Mouse (Mus musculus) cerebellum, adult (tissue): ENCODE measurements around the gene Duoxa2.

Source experiments
- ATAC-seq: cut with Nextera tagmentation; 2 replicates; pipeline ENCODE4 v1.9.2; 2017; ENCODE audit warnings: mild to moderate bottlenecking, moderate library complexity, mixed read lengths; ENCODE audit not compliant: insufficient number of reproducible peaks, low FRiP score, low TSS enrichment

Gene Duoxa2

GRCm38 (mm10) chr2:122298596-122299490 is at the start of gene Duoxa2:
Gene Duoxa2 (plus strand): TSS chr2:122298900.
- ATAC-seq, result no peak

- no peak for ATAC-seq
These were observed 42.7 kb upstream of the Duoxa2 start for GRCm38 (mm10) chr2:122255997-122256396.

- no peak for ATAC-seq
These were observed 38.0 kb upstream of the Duoxa2 start for GRCm38 (mm10) chr2:122260729-122261128.

- ATAC-seq, result no peak
These were observed 34.0 kb upstream of the Duoxa2 start for GRCm38 (mm10) chr2:122264690-122265089.

GRCm38 (mm10) chr2:122266407-122267193 is 32.1 kb upstream of the Duoxa2 start:
- no peak for ATAC-seq

GRCm38 (mm10) chr2:122278769-122279168 is 19.9 kb upstream of the Duoxa2 start:
- no peak for ATAC-seq

DNA sequence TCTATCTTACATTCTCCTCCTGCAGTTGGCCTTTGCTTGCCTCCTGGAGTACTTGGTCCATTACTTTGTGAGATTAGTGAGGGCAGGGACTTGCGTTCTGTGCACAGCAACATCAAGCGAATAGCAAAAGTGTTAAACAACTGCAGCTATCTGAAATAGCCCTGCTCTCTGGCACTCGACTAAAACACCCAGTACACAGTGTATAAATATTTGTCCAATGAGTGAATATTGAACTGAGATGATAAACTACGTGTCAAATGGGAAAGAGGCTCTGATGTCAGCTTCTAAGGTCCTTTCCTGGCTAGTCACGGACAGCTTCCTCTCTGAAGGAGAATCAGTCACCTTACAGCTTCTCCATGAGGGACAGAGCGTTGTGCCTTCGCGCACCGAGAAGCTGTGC is 14.6 kb upstream of the Duoxa2 start:
- ATAC-seq, result no peak

- ATAC-seq, result no peak
These were observed 12.6 kb upstream of the Duoxa2 start for GRCm38 (mm10) chr2:122286137-122286536.

GRCm38 (mm10) chr2:122294916-122295315 is 3.8 kb upstream of the Duoxa2 start:
- ATAC-seq, result no peak

GRCm38 (mm10) chr2:122297271-122298095 is 1.2 kb upstream of the Duoxa2 start:
- ATAC-seq, result no peak

- ATAC-seq, result no peak
These were observed 602 bp upstream of the Duoxa2 start, which contains the start of gene Duox2 for GRCm38 (mm10) chr2:122298096-122298499. Gene Duox2 (minus strand): TSS chr2:122298449.

DNA sequence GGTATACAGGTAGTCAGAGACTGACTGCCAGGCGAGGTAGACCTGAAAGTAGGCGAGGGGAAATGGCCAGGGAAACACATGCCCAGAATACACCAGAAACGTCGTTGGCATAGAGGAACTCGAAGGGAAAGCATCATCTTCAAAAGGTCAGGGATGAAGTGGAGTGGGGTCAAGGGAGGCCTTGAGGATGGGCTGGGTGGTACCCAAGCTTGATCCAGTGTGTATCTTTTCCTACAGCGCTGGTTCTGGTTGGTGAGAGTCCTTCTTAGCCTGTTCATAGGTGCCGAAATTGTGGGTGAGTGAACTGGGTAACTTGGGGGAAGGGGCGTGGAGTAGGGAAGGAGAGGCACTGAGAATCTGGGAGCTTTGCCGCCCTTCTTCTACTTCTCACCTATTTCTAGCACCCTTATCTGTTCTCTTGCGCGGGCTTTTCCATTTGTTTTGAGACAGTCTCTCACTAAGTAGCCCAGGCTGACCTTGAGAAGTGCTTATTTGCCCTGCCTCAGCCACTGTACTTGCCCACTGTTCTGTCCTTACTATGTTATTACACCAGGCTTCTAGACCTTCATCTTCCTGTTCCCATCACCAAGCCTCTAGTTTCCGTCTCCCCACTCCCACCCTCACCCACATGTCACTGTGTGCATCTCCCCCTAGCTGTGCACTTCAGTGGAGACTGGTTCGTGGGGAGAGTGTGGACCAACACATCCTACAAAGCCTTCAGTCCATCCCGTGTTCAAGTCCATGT is 1.4 kb downstream of the Duoxa2 start:
- no peak for ATAC-seq

- ATAC-seq, result no peak
These were observed 1.9 kb downstream of the Duoxa2 start for GRCm38 (mm10) chr2:122300656-122301020.

- ATAC-seq, result 0 out of 2 replicates have a peak, but pooled peaks have one; percentile 11
These were observed 2.6 kb downstream of the Duoxa2 start for GRCm38 (mm10) chr2:122301081-122301920.

- no peak for ATAC-seq
These were observed 3.3 kb downstream of the Duoxa2 start for GRCm38 (mm10) chr2:122301921-122302573.

- 0 out of 2 replicates have a peak, but pooled peaks have one; percentile 33 for ATAC-seq
These were observed 4.0 kb downstream of the Duoxa2 start for GRCm38 (mm10) chr2:122302574-122303241.

DNA sequence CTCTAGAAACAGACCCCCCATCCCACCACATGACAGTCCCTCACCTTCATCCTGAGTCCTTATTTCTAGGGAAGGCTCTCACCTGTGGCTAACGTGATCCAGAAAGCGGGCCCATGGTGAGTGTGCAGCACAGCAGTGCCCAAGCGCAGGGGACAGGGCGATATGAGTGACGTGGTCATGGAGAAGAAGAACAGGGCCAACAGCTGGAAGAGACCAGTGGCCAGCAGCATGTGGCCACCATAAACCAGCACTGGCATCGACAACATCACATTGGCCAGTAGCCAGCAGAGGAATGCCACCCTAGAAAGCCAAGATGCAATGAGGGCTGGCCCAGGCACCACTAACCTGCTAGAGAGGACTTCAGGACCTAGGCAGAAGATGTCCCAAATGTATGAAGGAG is 5.8 kb downstream of the Duoxa2 start:
- ATAC-seq, result no peak
